ENCODE assay signal across 9 mouse cellular contexts in the genomic region with DNA sequence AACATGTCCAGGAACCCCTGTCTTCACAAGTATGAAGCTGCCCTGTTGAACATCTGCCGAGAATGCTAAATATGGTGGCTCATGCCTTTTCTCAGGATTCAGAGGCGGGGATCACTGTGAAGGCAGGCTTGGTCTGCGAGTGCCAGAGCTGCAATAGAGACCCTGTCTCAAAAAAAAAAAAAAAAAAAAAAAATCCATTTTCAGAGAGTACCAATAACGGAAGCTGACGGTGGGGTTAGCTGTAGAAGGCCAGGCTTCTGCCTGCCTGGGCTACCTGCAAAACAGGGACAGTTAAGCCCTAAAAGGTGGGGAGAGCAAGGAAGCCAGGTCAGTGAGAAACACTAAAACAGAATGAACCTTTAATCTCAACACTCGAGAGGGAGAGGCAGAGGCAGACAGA. TPM values are rescaled to one million over a fixed set of nuclear protein-coding genes. Genes with fewer than 3 reads are reported as not detected.
DNase-seq lines count a peak whose midpoint lies in the region; ATAC-seq and TF ChIP-seq lines count a peak whose summit lies in the region.
"Had no signal": no experiment of that assay in that cellular context is flagged by ENCODE, and none has a peak within 500 bp of the region (broad histone marks: within the 10 kb centered on the region; RNA-seq: fewer than 3 reads in every experiment).

No protein-coding gene starts in this region.

- H3K27ac ChIP-seq in kidney, embryonic 15.5 days: no peak overlapping the region
- no peak overlapping the region for H3K27ac ChIP-seq in brown adipose tissue, adult 24 weeks (replicated peaks; ENCODE audit: low read depth, low read length)
- 0 out of 2 replicates have a peak overlapping the region, but pooled peaks have one; percentile 85 for H3K27ac ChIP-seq in hindbrain, postnatal 0 days
- H3K27ac ChIP-seq in midbrain, embryonic 16.5 days (ENCODE audit: low read length): no peak overlapping the region; the same call in 1 of the 2 replicates

- WGBS in kidney, embryonic 15.5 days: 92% methylated on average over 6 of the region's 6 CpGs
- 93% methylated on average over 6 of the region's 6 CpGs for WGBS in hindbrain, postnatal 0 days
- 92% methylated on average over 6 of the region's 6 CpGs for WGBS in midbrain, embryonic 16.5 days

- H3K9me3 ChIP-seq in kidney, embryonic 15.5 days (replicated peaks): no peaks in the 10 kb centered on the region
- H3K9me3 ChIP-seq in hindbrain, postnatal 0 days (ENCODE audit: low read length): no peaks in the 10 kb centered on the region
- H3K9me3 ChIP-seq in midbrain, embryonic 16.5 days (replicated peaks; ENCODE audit: control insufficient read depth, low read length, poor library complexity, severe bottlenecking): no peaks in the 10 kb centered on the region

- H3K36me3 ChIP-seq in kidney, embryonic 15.5 days: peaks cover 33% of the 10 kb centered on the region
- peaks cover 21% of the 10 kb centered on the region for H3K36me3 ChIP-seq in hindbrain, postnatal 0 days (ENCODE audit: insufficient read depth, low read length)
- H3K36me3 ChIP-seq in midbrain, embryonic 16.5 days (ENCODE audit: control insufficient read depth, insufficient read depth, low read length): peaks cover 16% of the 10 kb centered on the region

- intact Hi-C loops in left cerebral cortex, postnatal 10 days (cut with DNase I): no loop called here

- H3K9ac ChIP-seq in kidney, embryonic 15.5 days: no peak overlapping the region
- H3K9ac ChIP-seq in hindbrain, postnatal 0 days (replicated peaks; ENCODE audit: low read length): no peak overlapping the region
- H3K9ac ChIP-seq in midbrain, embryonic 16.5 days (ENCODE audit: low read depth, low read length): no peak overlapping the region

- H3K27me3 ChIP-seq in kidney, embryonic 15.5 days: no peaks in the 10 kb centered on the region
- H3K27me3 ChIP-seq in hindbrain, postnatal 0 days (ENCODE audit: insufficient read depth, low read length): no peaks in the 10 kb centered on the region
- no peaks in the 10 kb centered on the region for H3K27me3 ChIP-seq in midbrain, embryonic 16.5 days (ENCODE audit: control insufficient read depth, insufficient read depth, low read depth, low read length)

- no peak for ATAC-seq in kidney, embryonic 15.5 days (replicated peaks; ENCODE audit: low FRiP score)
- no peak for ATAC-seq in hindbrain, postnatal 0 days
- no peak for ATAC-seq in midbrain, embryonic 16.5 days

- H3K4me1 ChIP-seq in kidney, embryonic 15.5 days: peaks cover 18% of the 10 kb centered on the region
- H3K4me1 ChIP-seq in brown adipose tissue, adult 24 weeks (ENCODE audit: control insufficient read depth, insufficient read depth, insufficient read length, low read length): no peaks in the 10 kb centered on the region
- peaks cover 8% of the 10 kb centered on the region for H3K4me1 ChIP-seq in hindbrain, postnatal 0 days (ENCODE audit: insufficient read depth, low read length)
- peaks cover 14% of the 10 kb centered on the region for H3K4me1 ChIP-seq in midbrain, embryonic 16.5 days (ENCODE audit: control insufficient read depth, insufficient read depth, low read length)

- H3K4me3 ChIP-seq in kidney, embryonic 15.5 days (replicated peaks): peak overlapping the region; percentile 88
- peak overlapping the region; percentile 87 for H3K4me3 ChIP-seq in brown adipose tissue, adult 24 weeks (ENCODE audit: insufficient read depth, low read depth, low read length)
- peak overlapping the region; percentile 77 for H3K4me3 ChIP-seq in hindbrain, postnatal 0 days (ENCODE audit: low read length)
- H3K4me3 ChIP-seq in midbrain, embryonic 16.5 days (ENCODE audit: low read depth, low read length): peak overlapping the region; percentile 84

- DNase-seq in kidney, adult 8-10 months: no peak
- no peak for DNase-seq in hindbrain, postnatal 0 days (ENCODE audit: low spot score)
- no peak for DNase-seq in left cerebral cortex, postnatal 10 days (ENCODE audit: extremely low spot score in 1 of 2, low spot score in 2 of 2)
- no peak for DNase-seq in MN1 (ENCODE audit: low spot score)
- DNase-seq in retina, embryonic 14.5 days (ENCODE audit: low spot score): no peak

- TF ChIP-seq CTCF in hindbrain, postnatal 0 days (IDR thresholded peaks at IDR 0.05; ENCODE audit: low read depth): no peak

- H3K4me2 ChIP-seq in kidney, embryonic 15.5 days: peak overlapping the region; percentile 71
- H3K4me2 ChIP-seq in hindbrain, postnatal 0 days (ENCODE audit: low read depth, low read length): peak overlapping the region; percentile 71
- peak overlapping the region; percentile 56 for H3K4me2 ChIP-seq in midbrain, embryonic 16.5 days (ENCODE audit: low read length)

RNA-seq across cellular contexts. Expression of a gene that starts 0.8 kb away (rescaled TPM):
- 680 and 816 TPM in 2 replicates for polyA plus RNA-seq in kidney, embryonic 15.5 days (2015; fragmentation: Nextera tagmentation; extraction: Ambion mirVana)
- 299 and 535 TPM in 2 replicates for polyA plus RNA-seq in brown adipose tissue, adult 24 weeks (2012; ENCODE audit: insufficient read depth, insufficient read length, missing spikeins)
- 609 and 851 TPM in 2 replicates for total RNA-seq in hindbrain, postnatal 0 days (2014; rRNA removed)
- polyA plus RNA-seq in hindbrain, postnatal 0 days (2015; fragmentation: Nextera tagmentation; extraction: Ambion mirVana): 533 and 549 TPM in 2 replicates
- 389 and 390 TPM in 2 replicates for polyA plus RNA-seq in midbrain, embryonic 16.5 days (2015; fragmentation: Nextera tagmentation; extraction: Ambion mirVana)
- 100 to 1,000 TPM; 325 to 344 TPM for total RNA-seq in left cerebral cortex, postnatal 10 days (2021)

RNA-seq across cellular contexts. Expression of a gene that starts 12.9 kb away (rescaled TPM):
- 33.4 and 34.2 TPM in 2 replicates for polyA plus RNA-seq in kidney, embryonic 15.5 days (2015; fragmentation: Nextera tagmentation; extraction: Ambion mirVana)
- polyA plus RNA-seq in brown adipose tissue, adult 24 weeks (2012; ENCODE audit: insufficient read depth, insufficient read length, missing spikeins): 5.5 and 6.8 TPM in 2 replicates
- total RNA-seq in hindbrain, postnatal 0 days (2014; rRNA removed): 7.4 and 11.3 TPM in 2 replicates
- polyA plus RNA-seq in hindbrain, postnatal 0 days (2015; fragmentation: Nextera tagmentation; extraction: Ambion mirVana): 12.7 and 14.8 TPM in 2 replicates
- polyA plus RNA-seq in midbrain, embryonic 16.5 days (2015; fragmentation: Nextera tagmentation; extraction: Ambion mirVana): 22.4 and 25.8 TPM in 2 replicates
- 10 to 100 TPM; 10.9 to 12.6 TPM for total RNA-seq in left cerebral cortex, postnatal 10 days (2021)

RNA-seq across cellular contexts. Expression of a gene that starts 13.4 kb away (rescaled TPM):
- 3.3 and 4.8 TPM in 2 replicates for polyA plus RNA-seq in kidney, embryonic 15.5 days (2015; fragmentation: Nextera tagmentation; extraction: Ambion mirVana)
- 0.71 TPM in 1 of 2 replicates, not detected in the other for polyA plus RNA-seq in brown adipose tissue, adult 24 weeks (2012; ENCODE audit: insufficient read depth, insufficient read length, missing spikeins)
- 1.2 TPM in 1 of 2 replicates, not detected in the other for total RNA-seq in hindbrain, postnatal 0 days (2014; rRNA removed)
- 1.4 TPM in 2 replicates for polyA plus RNA-seq in hindbrain, postnatal 0 days (2015; fragmentation: Nextera tagmentation; extraction: Ambion mirVana)
- 0.67 and 1.2 TPM in 2 replicates for polyA plus RNA-seq in midbrain, embryonic 16.5 days (2015; fragmentation: Nextera tagmentation; extraction: Ambion mirVana)
- total RNA-seq in left cerebral cortex, postnatal 10 days (2021): under 1 TPM; 0.41 to 0.47 TPM

RNA-seq across cellular contexts. Expression of a gene that starts 38.5 kb away (rescaled TPM):
- polyA plus RNA-seq in kidney, embryonic 15.5 days (2015; fragmentation: Nextera tagmentation; extraction: Ambion mirVana): 85.3 and 90.4 TPM in 2 replicates
- 33.4 and 58.5 TPM in 2 replicates for polyA plus RNA-seq in brown adipose tissue, adult 24 weeks (2012; ENCODE audit: insufficient read depth, insufficient read length, missing spikeins)
- total RNA-seq in hindbrain, postnatal 0 days (2014; rRNA removed): 8.5 and 11.4 TPM in 2 replicates
- polyA plus RNA-seq in hindbrain, postnatal 0 days (2015; fragmentation: Nextera tagmentation; extraction: Ambion mirVana): 33.3 and 35.4 TPM in 2 replicates
- polyA plus RNA-seq in midbrain, embryonic 16.5 days (2015; fragmentation: Nextera tagmentation; extraction: Ambion mirVana): 24.6 and 24.9 TPM in 2 replicates
- total RNA-seq in left cerebral cortex, postnatal 10 days (2021): 10 to 100 TPM; 11.9 to 15.9 TPM

RNA-seq across cellular contexts. Expression of a gene that starts 54.2 kb away (rescaled TPM):
- not detected in 2 replicates for polyA plus RNA-seq in kidney, embryonic 15.5 days (2015; fragmentation: Nextera tagmentation; extraction: Ambion mirVana)
- not detected in 2 replicates for polyA plus RNA-seq in brown adipose tissue, adult 24 weeks (2012; ENCODE audit: insufficient read depth, insufficient read length, missing spikeins)
- 0.11 TPM in 1 of 2 replicates, not detected in the other for total RNA-seq in hindbrain, postnatal 0 days (2014; rRNA removed)
- 0.24 TPM in 1 of 2 replicates, not detected in the other for polyA plus RNA-seq in hindbrain, postnatal 0 days (2015; fragmentation: Nextera tagmentation; extraction: Ambion mirVana)
- 0.30 and 0.39 TPM in 2 replicates for polyA plus RNA-seq in midbrain, embryonic 16.5 days (2015; fragmentation: Nextera tagmentation; extraction: Ambion mirVana)
- under 1 TPM; 0.60 to 0.85 TPM for total RNA-seq in left cerebral cortex, postnatal 10 days (2021)
- polyA plus RNA-seq: spleen, adult 2 months had no signal
